Mouse (Mus musculus) liver, embryonic 14.5 days (tissue): Measurements from ENCODE around the gene Tacr2. TPM values are rescaled to one million over a fixed set of nuclear protein-coding genes. Genes with fewer than 3 reads are reported as not detected.

Experiments used
- ATAC-seq: fragments of 200-750 bp; cut with Nextera tagmentation; 2 replicates; pipeline ENCODE4 v1.8.0; 2017; ENCODE audit warnings: moderate number of reproducible peaks, mild to moderate bottlenecking, moderate library complexity; ENCODE audit not compliant: insufficient read depth
- DNase-seq, 3 experiments: peaks; one replicate each; pipeline ENCODE4 v3.0.0-alpha.2; 2012 to 2013; ENCODE audit warnings: low read depth in 3 of 3, low spot score in 3 of 3
- H3K27ac ChIP-seq: fragments of 300-500 bp; sonication (generic); 2 replicates; pipeline ENCODE4 v1.5.1; 2014; ENCODE audit warnings: moderate library complexity, mild to moderate bottlenecking, control low read depth, inconsistent platforms
- H3K27me3 ChIP-seq: fragments of 300-500 bp; sonication (generic); 2 replicates; pipeline ENCODE4 v1.6.1; 2014; ENCODE audit warnings: mild to moderate bottlenecking, low read length, moderate library complexity; ENCODE audit not compliant: control insufficient read depth, insufficient read depth
- H3K36me3 ChIP-seq: fragments of 300-500 bp; sonication (generic); replicated peaks from 2 replicates; pipeline ENCODE4 v1.6.1; 2014; ENCODE audit warnings: low read depth; ENCODE audit not compliant: control insufficient read depth, insufficient read depth
- H3K4me1 ChIP-seq, 2 experiments: fragments of 200-500 bp in 1 of 2; fragments of 300-500 bp in 1 of 2; sonication (generic) in 1 of 2; replicated peaks; 2 replicates each; pipeline ENCODE4 v1.6.1; 2012 to 2014; ENCODE audit warnings: antibody characterized with exemption in 1 of 2, inconsistent platforms in 1 of 2, low read length in 1 of 2; ENCODE audit not compliant: control insufficient read depth in 2 of 2, insufficient read depth in 2 of 2
- H3K4me2 ChIP-seq: fragments of 300-500 bp; sonication (generic); 2 replicates; pipeline ENCODE4 v1.6.1; 2014; ENCODE audit warnings: low read depth, mild to moderate bottlenecking, control low read depth, moderate library complexity
- H3K4me3 ChIP-seq, 2 experiments: fragments of 200-500 bp in 1 of 2; fragments of 300-500 bp in 1 of 2; sonication (generic) in 1 of 2; 2 replicates each; pipeline ENCODE4 v1.5.1; 2012 to 2014; ENCODE audit warnings: low read depth in 2 of 2, low read length in 2 of 2, mild to moderate bottlenecking in 2 of 2, control low read depth in 1 of 2, inconsistent platforms in 1 of 2, moderate library complexity in 1 of 2; ENCODE audit not compliant: insufficient read depth in 1 of 2
- H3K9ac ChIP-seq: fragments of 300-500 bp; sonication (generic); replicated peaks from 2 replicates; pipeline ENCODE4 v1.6.1; 2014; ENCODE audit warnings: mild to moderate bottlenecking, control low read depth, moderate library complexity
- H3K9me3 ChIP-seq: fragments of 300-500 bp; sonication (generic); 2 replicates; pipeline ENCODE4 v1.6.1; 2016; ENCODE audit warnings: low read length, mixed read lengths; ENCODE audit not compliant: control insufficient read depth
- CTCF ChIP-seq: IDR thresholded peaks from 2 replicates; pipeline ENCODE4 v1.5.1; 2016; ENCODE audit warnings: antibody characterized with exemption, low read depth, control low read depth
- EP300 ChIP-seq: IDR thresholded peaks from 2 replicates; pipeline ENCODE4 v1.6.1; 2016; ENCODE audit warnings: antibody characterized with exemption, low read depth
- WGBS: fragments of 180-500 bp; shearing (Covaris S2); extraction: QIAGEN DNeasy Blood & Tissue Kit; methylation state at CpG from one replicate; pipeline ENCODE4 v1.1.7; 2014; ENCODE audit not compliant: insufficient replicate concordance; 5-methylcytosine and 5-hydroxymethylcytosine counted together
- polyA plus RNA-seq, 2 experiments: library from polyadenylated mRNA; depleted of rRNA in 1 of 2; stranded (reverse) in 1 of 2; unstranded in 1 of 2; fragments of >200 nt; fragmentation: Nextera tagmentation in 1 of 2; extraction: Ambion mirVana in 1 of 2; gene quantifications; 2 replicates each; pipeline versions ENCODE4 v1.2.1 to v1.2.3; 2012 to 2014

The Tacr2 gene
- polyA plus RNA-seq, 2 experiments, result not detected

- Histone ChIP-seq H3K27ac (no peak overlapping the region), H3K4me3 (no peak overlapping the region), H3K4me2 (no peak overlapping the region), H3K4me1 (peaks cover 22 to 25% of the 10 kb centered on the region in 2 experiments), H3K9me3 (no peaks in the 10 kb centered on the region), H3K36me3 (no peaks in the 10 kb centered on the region), H3K27me3 (no peaks in the 10 kb centered on the region), H3K9ac (no peak overlapping the region)
- DNase-seq (no peak), ATAC-seq (no peak)
- TF ChIP-seq EP300, result no peak
- 72% methylated on average over 6 of the region's 6 CpGs for WGBS
Measured at GRCm38 (mm10) chr10:62228126-62228525, 24.1 kb upstream of the Tacr2 start.

- peak within 1 kb of the TSS; percentile 56 to 59 for H3K4me3 ChIP-seq
- ATAC-seq (peak; percentile 91), DNase-seq (peak; percentile 79 to 83 (median 82))
- TF ChIP-seq CTCF (no peak), EP300 (no peak)
- WGBS, result 1% methylated on average over 59 of the region's 59 CpGs
- no peak within 1 kb of the TSS for H3K27ac ChIP-seq
- H3K4me2 ChIP-seq, result peak within 1 kb of the TSS; percentile 90
- H3K36me3 ChIP-seq, result no peaks in the 10 kb centered on the region
- no peaks in the 10 kb centered on the region for H3K9me3 ChIP-seq
- H3K27me3 ChIP-seq, result no peaks in the 10 kb centered on the region
- H3K4me1 ChIP-seq, result peaks cover 20 to 25% of the 10 kb centered on the region in 2 experiments
- peak within 1 kb of the TSS; percentile 41; the same call in 1 of the 2 replicates for H3K9ac ChIP-seq
Measured at GRCm38 (mm10) chr10:62230708-62231394, 21.4 kb upstream of the Tacr2 start, which contains the start of gene Tspan15. Gene Tspan15, minus strand, starts transcription at chr10:62231251.

GRCm38 (mm10) chr10:62231395-62231732 is 20.9 kb upstream of the Tacr2 start:
- Histone ChIP-seq H3K4me2 (peak overlapping the region; percentile 90), H3K4me3 (peak overlapping the region; percentile 36 to 59), H3K9me3 (no peaks in the 10 kb centered on the region), H3K9ac (no peak overlapping the region), H3K4me1 (peaks cover 24 to 25% of the 10 kb centered on the region in 2 experiments), H3K36me3 (no peaks in the 10 kb centered on the region), H3K27me3 (no peaks in the 10 kb centered on the region), H3K27ac (no peak overlapping the region)
- TF ChIP-seq EP300 (no peak), CTCF (no peak)
- WGBS, result 4% methylated on average over 13 of the region's 13 CpGs
- no peak for DNase-seq
- ATAC-seq, result no peak

GRCm38 (mm10) chr10:62231811-62232210 is 20.4 kb upstream of the Tacr2 start:
- ATAC-seq, result no peak
- no peak overlapping the region for H3K27ac ChIP-seq

GRCm38 (mm10) chr10:62236165-62236564 is 16.1 kb upstream of the Tacr2 start:
- no peak overlapping the region for H3K4me3 ChIP-seq
- H3K9ac ChIP-seq, result no peak overlapping the region
- ATAC-seq (no peak), DNase-seq (no peak)
- H3K9me3 ChIP-seq, result no peaks in the 10 kb centered on the region
- H3K27me3 ChIP-seq, result no peaks in the 10 kb centered on the region
- no peaks in the 10 kb centered on the region for H3K36me3 ChIP-seq
- H3K4me2 ChIP-seq, result no peak overlapping the region
- peaks cover 25 to 38% of the 10 kb centered on the region in 2 experiments for H3K4me1 ChIP-seq
- WGBS, result 79% methylated on average over 6 of the region's 6 CpGs
- H3K27ac ChIP-seq, result no peak overlapping the region
- no peak for TF ChIP-seq CTCF
- TF ChIP-seq EP300, result no peak

More at GRCm38 (mm10) chr10:62231811-62232210, 20.4 kb upstream of the Tacr2 start:
- no peak for DNase-seq
- no peak for TF ChIP-seq CTCF
- TF ChIP-seq EP300, result no peak
- H3K27me3 ChIP-seq, result no peaks in the 10 kb centered on the region
- H3K9ac ChIP-seq, result no peak overlapping the region
- no peak overlapping the region for H3K4me3 ChIP-seq
- 79% methylated on average over 3 of the region's 3 CpGs for WGBS
- no peaks in the 10 kb centered on the region for H3K9me3 ChIP-seq
- peak overlapping the region; percentile 90 for H3K4me2 ChIP-seq
- peaks cover 27 to 28% of the 10 kb centered on the region in 2 experiments for H3K4me1 ChIP-seq
- H3K36me3 ChIP-seq, result no peaks in the 10 kb centered on the region
